Mouse (Mus musculus) liver, embryonic 12.5 days (tissue): ENCODE data around the gene Selenbp2. TPM values are rescaled to one million over a fixed set of nuclear protein-coding genes. Genes with fewer than 3 reads are reported as not detected.
"Not testable (repeated sequence)": the region's sequence is repeated elsewhere in the genome, so short reads cannot be mapped to it uniquely, and the experiment has no call there.

Experiments used
- ATAC-seq: fragments of 200-750 bp; cut with Nextera tagmentation; 2 replicates; pipeline ENCODE4 v1.8.0; 2017; ENCODE audit warnings: moderate number of reproducible peaks, mild to moderate bottlenecking, moderate library complexity
- H3K27ac ChIP-seq: fragments of 300-500 bp; sonication (generic); 2 replicates; pipeline ENCODE4 v1.5.1; 2016; ENCODE audit warnings: mild to moderate bottlenecking
- H3K27me3 ChIP-seq: fragments of 300-500 bp; sonication (generic); replicated peaks from 2 replicates; pipeline ENCODE4 v1.6.1; 2016; ENCODE audit warnings: mild to moderate bottlenecking, moderate library complexity
- H3K36me3 ChIP-seq: fragments of 300-500 bp; sonication (generic); 2 replicates; pipeline ENCODE4 v1.6.1; 2016; ENCODE audit warnings: mild to moderate bottlenecking, moderate library complexity
- H3K4me1 ChIP-seq: fragments of 300-500 bp; sonication (generic); 2 replicates; pipeline ENCODE4 v1.6.1; 2016
- H3K4me2 ChIP-seq: fragments of 300-500 bp; sonication (generic); 2 replicates; pipeline ENCODE4 v1.6.1; 2016; ENCODE audit warnings: mild to moderate bottlenecking, moderate library complexity
- H3K4me3 ChIP-seq: fragments of 300-500 bp; sonication (generic); 2 replicates; pipeline ENCODE4 v1.5.1; 2016; ENCODE audit warnings: mild to moderate bottlenecking, moderate library complexity
- H3K9ac ChIP-seq: fragments of 300-500 bp; sonication (generic); 2 replicates; pipeline ENCODE4 v1.6.1; 2016; ENCODE audit warnings: mild to moderate bottlenecking, moderate library complexity
- H3K9me3 ChIP-seq: fragments of 300-500 bp; sonication (generic); replicated peaks from 2 replicates; pipeline ENCODE4 v1.6.1; 2016; ENCODE audit warnings: mild to moderate bottlenecking, moderate library complexity
- WGBS: fragments of 180-500 bp; shearing (Covaris S2); methylation state at CpG from one replicate; pipeline ENCODE4 v1.1.7; 2016; ENCODE audit not compliant: insufficient replicate concordance; 5-methylcytosine and 5-hydroxymethylcytosine counted together
- polyA plus RNA-seq: library from polyadenylated mRNA; unstranded; fragments of >200 nt; fragmentation: Nextera tagmentation; extraction: Ambion mirVana; gene quantifications from 2 replicates; pipeline ENCODE4 v1.2.1, GENCODE M21; 2016

The Selenbp2 gene
- polyA plus RNA-seq, 1 experiment from 2014 or later: 3.3 TPM

DNA sequence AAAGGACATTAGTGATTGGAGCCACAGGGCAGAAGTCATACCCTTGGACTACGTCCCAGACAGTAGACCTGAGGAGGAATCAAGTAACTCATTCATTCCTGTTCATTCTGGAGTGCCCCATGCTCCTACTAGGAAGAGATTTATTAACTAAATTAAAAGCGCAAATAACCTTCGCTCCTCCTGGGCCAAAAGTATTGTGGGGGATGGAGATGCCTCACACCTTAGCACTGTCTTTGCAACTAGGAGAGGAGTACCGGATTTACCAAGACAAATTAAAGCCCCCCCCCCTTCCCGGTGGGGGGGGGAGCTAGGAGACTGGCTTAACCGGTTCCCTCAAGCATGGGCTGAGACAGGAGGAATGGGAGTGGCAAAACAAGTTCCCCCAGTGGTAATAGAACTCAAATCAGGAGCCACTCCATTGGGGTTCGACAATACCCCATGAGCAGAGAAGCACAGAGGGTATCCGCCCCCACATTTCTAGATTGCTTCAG lies 14.0 kb upstream of the Selenbp2 start:
- 68% methylated on average over 8 of the region's 8 CpGs for WGBS
- ATAC-seq: no peak
- peaks cover 10% of the 10 kb centered on the region; the same call in 1 of the 2 replicates for H3K27me3 ChIP-seq
- no peak overlapping the region for H3K4me2 ChIP-seq
- H3K4me1 ChIP-seq: peaks cover 33% of the 10 kb centered on the region
- no peak overlapping the region for H3K4me3 ChIP-seq
- H3K36me3 ChIP-seq: no peaks in the 10 kb centered on the region
- H3K9ac ChIP-seq: no peak overlapping the region
- H3K9me3 ChIP-seq: no peaks in the 10 kb centered on the region
- no peak overlapping the region for H3K27ac ChIP-seq

DNA sequence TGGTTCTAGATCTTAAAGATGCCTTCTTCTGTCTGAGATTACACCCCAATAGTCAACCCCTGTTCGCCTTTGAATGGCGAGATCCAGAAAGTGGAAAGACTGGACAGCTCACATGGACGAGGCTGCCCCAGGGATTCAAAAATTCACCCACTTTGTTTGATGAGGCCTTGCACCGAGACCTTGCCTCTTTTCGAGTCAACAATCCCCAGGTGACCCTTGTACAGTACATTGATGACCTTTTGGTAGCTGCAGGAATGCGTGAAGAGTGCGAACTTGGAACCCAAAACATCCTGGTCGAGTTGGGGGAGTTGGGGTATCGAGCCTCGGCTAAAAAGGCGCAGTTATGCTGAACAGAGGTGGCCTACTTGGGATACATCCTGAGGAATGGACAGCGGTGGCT lies 13.3 kb upstream of the Selenbp2 start:
- not testable (repeated sequence) for H3K36me3 ChIP-seq, ATAC-seq, H3K4me2 ChIP-seq, H3K27me3 ChIP-seq, H3K9ac ChIP-seq, H3K27ac ChIP-seq, H3K9me3 ChIP-seq, H3K4me3 ChIP-seq
- 76% methylated on average over 12 of the region's 12 CpGs for WGBS
- peaks cover 37% of the 10 kb centered on the region for H3K4me1 ChIP-seq

DNA sequence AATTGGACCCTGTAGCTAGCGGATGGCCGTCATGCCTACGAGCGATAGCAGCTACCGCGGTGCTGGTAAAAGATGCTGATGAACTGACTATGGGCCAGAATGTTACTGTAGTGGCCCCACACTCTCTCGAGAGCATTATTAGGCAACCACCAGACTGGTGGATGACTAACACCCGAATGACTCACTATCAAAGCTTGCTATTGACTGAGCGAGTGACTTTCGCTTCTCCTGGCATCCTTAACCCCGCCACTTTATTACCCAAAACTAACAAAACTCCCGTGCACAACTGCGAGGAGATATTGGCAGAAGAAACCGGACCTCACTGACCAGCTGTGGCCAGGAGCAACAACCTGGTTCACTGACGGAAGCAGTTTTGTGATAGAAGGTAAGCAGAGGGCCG lies 12.6 kb upstream of the Selenbp2 start:
- Histone ChIP-seq H3K36me3 (no peaks in the 10 kb centered on the region), H3K9ac (no peak overlapping the region), H3K27me3 (peaks cover 10% of the 10 kb centered on the region; the same call in 1 of the 2 replicates), H3K9me3 (no peaks in the 10 kb centered on the region), H3K4me3 (no peak overlapping the region), H3K4me2 (no peak overlapping the region), H3K27ac (no peak overlapping the region), H3K4me1 (peaks cover 41% of the 10 kb centered on the region)
- 74% methylated on average over 16 of the region's 16 CpGs for WGBS
- 0 out of 2 replicates have a peak, but pooled peaks have one; percentile 22 for ATAC-seq

- peak overlapping the region; percentile 18; the same call in 1 of the 2 replicates for H3K27ac ChIP-seq
- no peaks in the 10 kb centered on the region; the same call in 1 of the 2 replicates for H3K27me3 ChIP-seq
- no peak for ATAC-seq
- 77% methylated on average over 6 of the region's 6 CpGs for WGBS
- H3K4me3 ChIP-seq: no peak overlapping the region
- no peak overlapping the region for H3K4me2 ChIP-seq
- H3K9ac ChIP-seq: no peak overlapping the region
- no peaks in the 10 kb centered on the region for H3K36me3 ChIP-seq
- H3K9me3 ChIP-seq: no peaks in the 10 kb centered on the region
- peaks cover 68% of the 10 kb centered on the region for H3K4me1 ChIP-seq
These were observed 9.7 kb upstream of the Selenbp2 start for GRCm38 (mm10) chr3:94683646-94684045.

DNA sequence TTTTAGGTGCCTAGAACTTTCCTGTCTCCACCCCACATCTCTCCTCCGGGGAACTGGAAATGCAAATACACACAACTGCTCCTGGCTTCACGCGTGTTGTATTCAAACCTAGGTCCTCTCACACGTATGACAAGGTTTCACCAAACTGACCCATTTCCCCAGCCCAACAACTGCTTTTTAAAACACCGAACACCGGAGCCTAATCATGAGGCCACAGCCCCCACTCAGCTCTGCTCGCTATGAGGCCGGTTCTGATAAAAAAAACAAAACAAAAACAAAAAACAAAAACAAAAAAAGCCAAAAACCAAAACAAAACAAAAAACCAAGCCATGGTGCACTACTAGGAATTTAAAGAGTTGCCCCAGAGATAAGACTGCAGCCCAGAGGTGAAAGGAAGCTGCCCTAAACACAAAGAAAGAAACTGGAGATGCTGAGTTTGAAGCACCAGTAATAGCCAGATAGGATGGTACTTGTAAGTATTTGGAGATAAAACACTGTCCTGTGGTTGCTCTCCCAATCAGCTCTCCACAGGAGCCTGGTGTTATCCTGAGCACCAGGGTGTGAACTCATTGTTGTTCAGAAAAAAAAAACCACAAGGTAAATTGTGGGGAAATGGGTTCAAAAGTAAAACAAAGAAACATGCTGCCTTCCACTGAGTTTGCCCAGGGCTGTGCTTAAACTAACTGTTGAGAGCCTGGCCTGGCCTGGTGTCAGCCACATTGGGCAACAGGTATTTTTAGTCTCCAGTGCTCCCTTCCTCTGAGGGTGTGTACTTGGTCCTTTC lies 7.2 kb upstream of the Selenbp2 start:
- H3K27ac ChIP-seq: peak overlapping the region; percentile 83
- H3K4me1 ChIP-seq: peaks cover 81% of the 10 kb centered on the region
- peak overlapping the region; percentile 50 for H3K4me2 ChIP-seq
- H3K4me3 ChIP-seq, H3K36me3 ChIP-seq, H3K9me3 ChIP-seq, H3K27me3 ChIP-seq: not testable (repeated sequence)
- ATAC-seq: peak; percentile 92
- H3K9ac ChIP-seq: peak overlapping the region; percentile 23; the same call in 1 of the 2 replicates
- WGBS: 28% methylated on average over 8 of the region's 8 CpGs

DNA sequence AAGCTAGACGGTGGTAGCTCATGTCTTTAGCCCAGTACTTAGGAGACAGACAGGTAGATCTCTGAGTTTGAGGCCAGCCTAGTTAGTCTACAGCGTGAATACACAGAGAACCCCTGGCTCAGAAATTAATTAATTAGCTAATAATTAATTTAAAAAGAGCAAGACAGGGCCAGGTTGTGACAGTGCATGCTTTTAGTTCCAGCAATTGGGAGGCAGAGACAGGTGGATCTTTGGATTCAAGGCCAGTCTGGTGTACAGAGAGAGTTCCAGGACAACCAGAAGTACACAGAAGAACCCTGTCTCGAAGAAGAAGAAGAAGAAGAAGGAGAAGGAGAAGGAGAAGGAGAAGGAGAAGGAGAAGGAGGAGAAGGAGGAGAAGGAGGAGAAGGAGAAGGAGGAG lies 4.7 kb upstream of the Selenbp2 start:
- not testable (repeated sequence) for H3K27ac ChIP-seq, H3K36me3 ChIP-seq, H3K27me3 ChIP-seq, H3K4me3 ChIP-seq, H3K4me2 ChIP-seq, H3K9ac ChIP-seq, H3K9me3 ChIP-seq, ATAC-seq
- H3K4me1 ChIP-seq: peaks cover 81% of the 10 kb centered on the region
- WGBS: 71% methylated on average over 3 of the region's 3 CpGs

- H3K27ac ChIP-seq, H3K27me3 ChIP-seq, H3K4me3 ChIP-seq, H3K9ac ChIP-seq, H3K36me3 ChIP-seq, H3K4me2 ChIP-seq, ATAC-seq, H3K9me3 ChIP-seq: not testable (repeated sequence)
- 13% methylated on average over 1 of the region's 1 CpGs for WGBS
- peaks cover 78% of the 10 kb centered on the region for H3K4me1 ChIP-seq
These were observed 4.2 kb upstream of the Selenbp2 start for GRCm38 (mm10) chr3:94689195-94689594.

GRCm38 (mm10) chr3:94690162-94690561 lies 3.2 kb upstream of the Selenbp2 start:
- WGBS: 54% methylated on average over 6 of the region's 6 CpGs

DNA sequence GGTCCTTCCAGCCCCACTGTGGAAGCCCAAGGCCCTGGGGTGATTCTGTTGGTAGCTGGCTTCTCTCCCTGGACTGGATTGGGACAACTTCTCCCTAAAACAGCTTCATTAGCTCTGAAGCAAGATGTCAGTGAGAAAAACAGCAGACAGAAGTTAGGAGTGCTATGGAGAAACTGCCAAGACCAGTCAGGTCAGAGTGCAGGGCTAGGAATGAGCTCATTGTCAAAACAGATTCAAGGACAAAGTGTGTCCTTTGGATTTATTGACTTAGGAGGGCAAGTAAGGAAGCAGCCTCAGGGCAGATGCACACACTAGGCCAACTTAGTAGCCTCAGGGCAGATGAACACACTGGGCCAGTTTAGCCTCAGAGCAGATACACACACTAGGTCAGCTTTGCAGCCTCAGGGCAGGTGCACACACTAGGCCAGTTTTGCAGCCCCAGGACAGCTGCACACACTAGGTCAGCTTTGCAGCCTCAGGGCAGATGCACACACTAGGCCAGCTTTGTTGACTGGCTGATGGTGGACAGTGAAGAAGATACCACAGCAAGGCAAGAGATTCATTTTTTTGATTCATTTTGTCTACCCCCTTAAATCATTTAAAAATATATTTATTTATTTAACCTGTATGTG lies 2.6 kb upstream of the Selenbp2 start:
- ATAC-seq: no peak
- Histone ChIP-seq H3K4me2 (no peak overlapping the region), H3K27ac (no peak overlapping the region), H3K36me3 (no peaks in the 10 kb centered on the region), H3K9ac (no peak overlapping the region), H3K4me1 (peaks cover 71% of the 10 kb centered on the region), H3K27me3 (no peaks in the 10 kb centered on the region), H3K9me3 (no peaks in the 10 kb centered on the region), H3K4me3 (no peak overlapping the region)

More at GRCm38 (mm10) chr3:94690162-94690561, 3.2 kb upstream of the Selenbp2 start:
- H3K4me1 ChIP-seq: peaks cover 71% of the 10 kb centered on the region
- not testable (repeated sequence) for H3K36me3 ChIP-seq, H3K9me3 ChIP-seq, H3K9ac ChIP-seq, H3K4me3 ChIP-seq, H3K27me3 ChIP-seq, ATAC-seq, H3K27ac ChIP-seq, H3K4me2 ChIP-seq

GRCm38 (mm10) chr3:94691694-94692093 lies 1.7 kb upstream of the Selenbp2 start:
- H3K4me1 ChIP-seq: peaks cover 71% of the 10 kb centered on the region
- not testable (repeated sequence) for H3K4me3 ChIP-seq, H3K27ac ChIP-seq, H3K9ac ChIP-seq, ATAC-seq, H3K9me3 ChIP-seq, H3K4me2 ChIP-seq, H3K36me3 ChIP-seq, H3K27me3 ChIP-seq
- WGBS: 71% methylated on average over 4 of the region's 4 CpGs

DNA sequence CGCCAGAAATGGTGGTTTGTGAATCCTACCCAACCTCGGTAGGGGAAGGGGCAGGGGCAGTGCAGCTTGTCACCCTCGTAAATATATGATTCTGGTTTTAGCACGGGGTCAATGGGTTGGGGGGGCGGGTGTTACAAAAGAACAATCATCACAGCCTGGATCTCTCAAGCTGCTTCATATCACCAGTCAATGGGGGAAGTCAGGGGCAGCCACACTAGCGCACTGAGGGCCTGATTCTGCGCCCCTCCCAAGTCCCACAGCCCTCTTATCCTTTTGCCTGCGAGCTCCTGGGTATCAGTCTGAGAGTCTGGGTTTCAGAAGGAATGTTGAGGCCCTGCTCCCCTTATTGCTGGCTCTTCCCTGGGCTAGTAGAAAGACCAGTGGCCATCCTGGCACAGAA lies 518 bp downstream of the Selenbp2 start:
- WGBS: 52% methylated on average over 5 of the region's 8 CpGs
- H3K9ac ChIP-seq, ATAC-seq, H3K4me2 ChIP-seq, H3K27ac ChIP-seq, H3K27me3 ChIP-seq, H3K36me3 ChIP-seq, H3K4me3 ChIP-seq, H3K9me3 ChIP-seq: not testable (repeated sequence)
- H3K4me1 ChIP-seq: peaks cover 54% of the 10 kb centered on the region

DNA sequence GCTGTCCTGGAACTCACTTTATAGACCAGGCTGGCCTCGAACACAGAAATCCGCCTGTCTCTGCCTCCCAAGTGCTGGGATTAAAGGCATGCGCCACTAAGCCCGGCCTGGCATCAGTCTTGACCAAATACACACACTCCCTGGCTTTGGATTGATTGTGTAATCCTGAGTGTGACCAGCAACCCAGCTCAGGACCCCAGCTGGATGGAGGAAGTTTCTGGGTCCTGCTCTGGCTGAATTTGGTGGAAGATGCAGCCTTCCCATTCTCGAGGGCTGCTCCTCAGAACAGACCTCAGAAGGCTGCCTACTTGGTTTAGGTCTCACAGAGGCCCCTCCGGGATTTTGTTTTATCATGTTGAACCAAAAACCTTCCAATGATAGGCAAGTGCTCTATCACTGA lies 2.2 kb downstream of the Selenbp2 start:
- H3K9ac ChIP-seq, H3K4me3 ChIP-seq, ATAC-seq, H3K4me2 ChIP-seq, H3K9me3 ChIP-seq, H3K27me3 ChIP-seq, H3K27ac ChIP-seq, H3K36me3 ChIP-seq: not testable (repeated sequence)
- H3K4me1 ChIP-seq: peaks cover 42% of the 10 kb centered on the region
- WGBS: 66% methylated on average over 6 of the region's 6 CpGs
